Mouse (Mus musculus) bone marrow macrophage, adult 2 months (primary cell): ENCODE measurements at regions not wholly inside any gene's neighbourhood (a gene's known extent, or its start where the extent isn't known, plus 50 kb on each side); places are given as distances from the start of the nearest gene placed in this dataset.

Experiments
- CTCF ChIP-seq: IDR thresholded peaks from 2 replicates; pipeline ENCODE4 v1.5.1; 2012; ENCODE audit warnings: low read depth, mild to moderate bottlenecking, low read length, moderate library complexity
- POLR2A ChIP-seq: IDR thresholded peaks from 2 replicates; pipeline ENCODE4 v1.6.1; 2012; ENCODE audit warnings: mild to moderate bottlenecking, low read depth, low read length, borderline replicate concordance

DNA sequence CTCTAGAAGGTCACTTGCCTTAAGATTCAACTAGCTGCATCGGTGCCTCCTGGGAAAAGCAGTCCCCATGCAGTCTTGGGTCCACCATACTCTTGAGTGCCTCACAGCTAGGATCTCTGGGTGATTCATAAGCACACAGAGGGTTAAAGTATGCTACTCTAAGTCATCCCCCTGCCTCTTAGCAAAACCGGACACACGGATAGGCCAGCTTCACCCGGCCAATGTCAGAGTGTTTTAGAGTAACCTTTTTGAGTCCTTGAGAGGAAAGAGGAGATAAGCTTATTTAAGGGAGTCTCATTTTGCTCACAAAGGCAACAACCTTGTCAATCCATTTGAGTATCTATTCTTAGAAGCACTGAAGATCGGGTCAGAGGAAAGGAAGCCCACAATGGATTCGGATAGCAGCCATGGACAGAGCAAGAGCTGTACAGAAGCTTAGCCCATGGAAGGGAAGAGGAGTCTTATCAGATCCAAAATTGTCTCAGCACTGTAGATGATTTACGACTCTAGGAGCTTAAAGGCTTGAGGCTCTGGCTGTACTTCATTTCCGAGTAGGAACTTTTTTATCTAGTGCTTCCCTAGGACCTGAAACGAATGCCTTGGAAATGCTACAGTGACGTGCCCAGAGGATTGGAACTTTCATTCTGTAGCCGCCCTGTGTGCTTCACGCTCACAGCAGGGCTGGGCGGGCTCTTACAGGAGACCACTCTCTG is 55.0 kb upstream of the Eml4 start:
- TF ChIP-seq POLR2A (no peak), CTCF (no peak)
